Mouse (Mus musculus) splenic B cell, adult 2 months (primary cell): ENCODE results near the gene Usf2.

ENCODE experiments used
- DNase-seq: peaks from one replicate; pipeline ENCODE4 v3.0.0-alpha.2; 2011; ENCODE audit warnings: low read depth, low spot score
- H3K27me3 ChIP-seq: 2 replicates; pipeline ENCODE4 v1.6.1; 2012; ENCODE audit warnings: mild to moderate bottlenecking, low read length, moderate library complexity, mixed read lengths; ENCODE audit not compliant: control insufficient read depth, poor library complexity, insufficient read depth, severe bottlenecking
- H3K36me3 ChIP-seq: 2 replicates; pipeline ENCODE4 v1.6.1; 2012; ENCODE audit warnings: mild to moderate bottlenecking, low read length, moderate library complexity, mixed read lengths; ENCODE audit not compliant: control insufficient read depth, poor library complexity, insufficient read depth, severe bottlenecking

Usf2 gene

DNA sequence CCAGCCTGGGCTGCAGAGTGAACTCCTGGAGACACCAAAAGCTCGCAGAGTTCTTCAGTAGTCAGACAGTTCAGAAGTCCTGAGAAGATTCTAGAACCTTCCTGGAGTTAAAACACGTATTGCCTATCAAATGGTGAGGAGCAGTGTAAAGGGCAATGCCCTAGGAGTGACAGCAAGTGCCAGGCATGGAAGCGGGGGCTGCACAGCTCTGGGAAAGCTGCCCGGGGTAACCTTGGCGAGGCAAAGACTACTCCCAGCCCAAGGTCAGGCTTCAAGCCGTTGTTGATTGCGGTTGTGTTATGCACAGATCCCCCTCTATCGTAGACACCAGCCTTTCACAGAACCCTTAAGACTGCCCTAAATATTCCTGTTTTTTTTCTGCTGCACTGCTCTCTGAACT lies 12.0 kb upstream of the Usf2 start:
- DNase-seq = no peak
- Histone ChIP-seq H3K27me3 (no peaks in the 10 kb centered on the region), H3K36me3 (no peaks in the 10 kb centered on the region)

DNA sequence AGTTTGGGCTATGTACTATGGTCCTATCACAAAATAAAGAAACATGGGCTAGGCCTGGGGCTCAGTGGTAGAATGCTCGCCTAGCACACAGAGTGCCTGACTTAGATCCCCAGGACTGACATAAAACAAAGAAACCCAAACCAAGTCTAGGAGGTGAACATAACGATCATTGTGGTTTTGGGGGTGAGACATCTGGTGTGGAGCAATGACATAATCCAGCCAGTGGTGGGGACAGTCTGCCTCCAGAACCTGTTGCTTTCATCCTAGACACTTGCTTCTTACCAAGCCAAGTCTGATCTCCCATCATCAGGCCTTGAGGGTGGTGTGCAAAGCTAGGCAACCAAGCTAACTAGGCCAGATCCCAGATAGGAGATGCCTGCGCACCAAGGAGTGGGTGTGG lies 10.1 kb upstream of the Usf2 start:
- no peak for DNase-seq
- Histone ChIP-seq H3K27me3 (no peaks in the 10 kb centered on the region), H3K36me3 (no peaks in the 10 kb centered on the region)

DNA sequence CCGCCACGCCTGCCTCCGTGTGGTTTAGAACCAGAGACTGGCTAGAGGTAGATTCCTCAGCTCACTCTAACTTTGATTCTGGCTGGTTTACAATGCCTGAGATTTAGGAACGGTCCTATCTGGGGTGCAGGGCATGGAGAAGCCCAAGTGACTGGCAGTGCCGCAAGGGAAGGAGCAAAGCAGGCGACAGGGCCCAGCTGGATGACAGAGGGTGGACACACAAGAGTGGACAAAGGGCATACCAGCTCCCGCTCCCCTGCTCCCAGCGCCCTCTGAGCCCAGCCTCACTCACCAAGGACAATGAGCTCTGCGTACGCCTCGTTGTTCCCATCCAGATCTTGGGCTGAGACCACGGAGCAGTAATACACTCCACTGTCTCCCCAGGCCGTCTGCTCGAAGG lies 9.1 kb upstream of the Usf2 start:
- Histone ChIP-seq H3K27me3 (no peaks in the 10 kb centered on the region), H3K36me3 (no peaks in the 10 kb centered on the region)
- no peak for DNase-seq

GRCm38 (mm10) chr7:30964366-30964765 lies 7.8 kb upstream of the Usf2 start:
- Histone ChIP-seq H3K36me3 (no peaks in the 10 kb centered on the region), H3K27me3 (no peaks in the 10 kb centered on the region)
- DNase-seq = no peak

DNA sequence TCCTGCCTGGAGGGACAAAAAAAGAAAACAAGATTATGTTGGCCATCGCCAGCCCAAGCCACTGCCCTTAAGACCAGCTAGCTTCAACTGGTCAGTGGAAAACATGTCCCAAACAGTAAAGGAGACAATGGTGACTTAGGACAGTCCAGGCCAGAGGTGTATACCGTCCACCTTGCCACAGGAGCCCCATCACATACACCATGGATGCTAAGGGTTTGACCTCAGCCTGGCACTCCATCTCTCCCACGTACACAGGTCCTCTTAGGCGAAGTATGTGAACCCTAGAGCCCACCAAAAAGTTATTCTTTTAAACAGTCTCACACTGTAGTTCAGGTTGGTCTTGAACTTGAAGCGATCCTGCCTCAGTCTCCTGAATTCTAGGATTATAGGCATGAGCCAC lies 6.3 kb upstream of the Usf2 start:
- H3K36me3 ChIP-seq = no peaks in the 10 kb centered on the region
- H3K27me3 ChIP-seq = no peaks in the 10 kb centered on the region
- no peak for DNase-seq

DNA sequence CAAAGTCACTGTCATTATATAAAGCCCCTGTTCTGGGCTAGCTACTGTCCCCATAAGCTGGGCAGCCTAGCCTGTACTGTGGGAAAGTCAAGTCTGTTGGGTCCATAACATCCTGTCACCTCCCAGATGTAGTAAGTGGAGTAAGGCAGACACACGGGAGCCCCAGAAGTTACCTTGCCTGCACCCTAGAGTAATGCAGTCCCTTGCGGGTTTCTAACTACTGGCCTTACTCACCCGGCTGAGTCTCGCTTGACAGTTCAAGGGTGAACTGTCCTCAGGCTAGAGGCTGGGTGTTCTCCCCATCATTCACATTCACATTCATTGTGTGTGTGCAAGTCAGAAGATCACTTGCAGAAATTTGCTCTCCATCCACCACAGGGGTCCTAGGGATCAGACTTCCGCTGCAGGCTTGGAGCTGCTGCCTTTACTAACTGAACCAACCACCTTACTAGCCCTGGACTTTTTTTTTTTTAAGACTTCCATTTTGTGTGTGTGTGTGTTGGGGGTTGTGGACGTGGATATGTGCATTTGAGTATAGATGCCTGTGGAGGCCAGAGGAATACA lies 3.3 kb upstream of the Usf2 start:
- no peak for DNase-seq
- H3K36me3 ChIP-seq = no peaks in the 10 kb centered on the region
- no peaks in the 10 kb centered on the region for H3K27me3 ChIP-seq

DNA sequence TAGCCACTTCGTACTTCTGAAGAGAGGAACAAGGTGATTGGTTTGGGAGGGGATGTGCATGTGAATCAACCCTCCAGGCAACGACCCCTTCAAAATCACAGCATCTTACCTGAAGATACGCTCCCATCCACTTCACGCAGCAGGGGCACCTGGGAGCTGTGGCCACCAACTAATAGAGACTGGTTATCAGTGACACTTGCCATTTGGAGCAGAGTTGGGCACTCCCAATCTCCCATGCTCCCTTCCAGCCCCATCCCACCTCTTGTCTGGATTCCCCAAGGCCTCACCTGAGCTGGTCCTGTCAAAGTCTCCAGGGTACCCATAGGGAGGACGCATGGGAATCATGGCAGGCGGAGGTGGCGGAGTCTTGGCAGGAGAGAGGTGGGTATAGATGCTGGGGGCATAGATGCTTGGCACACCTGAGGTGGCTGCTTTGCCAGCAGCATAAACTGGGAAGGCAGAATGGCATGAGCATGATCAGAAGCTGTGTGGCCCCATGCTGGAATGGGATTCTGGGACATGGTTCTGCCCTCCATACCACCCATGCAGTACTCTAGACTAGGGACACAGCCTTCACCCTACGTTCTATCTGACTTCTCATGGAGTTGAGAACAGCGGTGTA lies 2.4 kb upstream of the Usf2 start:
- no peaks in the 10 kb centered on the region for H3K27me3 ChIP-seq
- H3K36me3 ChIP-seq = no peaks in the 10 kb centered on the region; the same call in 1 of the 2 replicates
- DNase-seq = no peak

DNA sequence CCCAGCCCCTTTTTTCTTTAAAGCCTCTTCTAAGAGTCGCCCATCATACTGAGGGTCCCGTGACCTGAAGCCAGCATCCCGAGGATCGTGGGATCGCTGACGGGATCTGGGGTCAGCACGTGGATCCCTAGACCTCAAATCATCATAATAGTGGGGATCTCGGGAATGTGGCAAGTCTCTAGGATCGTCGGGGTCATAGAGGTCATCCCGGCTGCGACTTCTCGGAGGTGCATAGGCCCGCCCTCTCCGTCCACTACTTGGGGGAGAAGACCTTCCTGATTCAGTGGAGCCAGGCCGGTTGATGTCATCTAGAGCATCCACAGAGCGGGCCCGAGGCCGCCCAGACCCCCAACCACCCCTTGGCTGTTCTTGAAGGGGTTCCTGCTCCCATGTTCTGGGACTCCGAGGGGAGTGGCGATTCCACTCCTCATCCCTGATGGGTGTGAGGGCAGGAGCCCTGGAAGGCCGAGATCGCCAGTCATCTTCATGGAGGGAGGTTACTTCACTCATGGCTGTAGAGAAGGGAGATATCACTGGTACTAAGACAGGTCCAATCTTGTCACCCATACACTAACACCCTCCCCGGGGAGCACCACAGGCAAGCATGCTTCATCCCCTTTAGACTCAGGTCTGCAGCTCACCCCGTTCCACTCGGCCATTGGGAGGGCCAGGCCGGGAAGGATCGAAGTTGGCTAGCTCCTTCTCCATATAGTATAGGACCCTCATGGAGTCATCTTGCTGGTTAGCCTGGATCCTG lies 1.7 kb upstream of the Usf2 start:
- DNase-seq = no peak
- peaks cover under 1% of the 10 kb centered on the region; the same call in 1 of the 2 replicates for H3K36me3 ChIP-seq
- H3K27me3 ChIP-seq = no peaks in the 10 kb centered on the region

DNA sequence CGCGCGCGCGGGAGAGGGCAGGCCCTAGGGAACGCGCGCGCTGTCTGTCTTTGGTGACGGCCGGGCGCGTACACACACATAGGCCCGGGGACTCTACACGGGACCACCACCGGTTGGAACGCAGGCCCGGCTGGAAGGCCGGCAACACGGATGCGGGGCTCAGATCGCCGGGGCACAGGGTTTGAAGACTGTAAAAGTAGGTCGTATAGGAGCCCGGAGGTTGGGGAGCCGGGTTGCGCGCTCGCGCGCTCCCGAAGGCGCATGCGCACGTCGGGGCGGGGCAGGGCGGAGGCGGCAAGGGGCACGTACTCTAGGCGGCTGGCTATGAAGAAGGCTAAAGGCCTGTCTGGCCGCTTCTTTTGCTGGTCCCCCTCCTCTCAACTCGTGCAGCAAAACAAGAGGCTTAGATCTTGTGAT lies 772 bp upstream of the Usf2 start:
- peaks cover 5% of the 10 kb centered on the region for H3K36me3 ChIP-seq
- no peaks in the 10 kb centered on the region for H3K27me3 ChIP-seq
- peak; percentile 93 for DNase-seq

GRCm38 (mm10) chr7:30956357-30956751 lies 249 bp downstream of the Usf2 start:
- DNase-seq = no peak
- no peaks in the 10 kb centered on the region for H3K27me3 ChIP-seq

DNA sequence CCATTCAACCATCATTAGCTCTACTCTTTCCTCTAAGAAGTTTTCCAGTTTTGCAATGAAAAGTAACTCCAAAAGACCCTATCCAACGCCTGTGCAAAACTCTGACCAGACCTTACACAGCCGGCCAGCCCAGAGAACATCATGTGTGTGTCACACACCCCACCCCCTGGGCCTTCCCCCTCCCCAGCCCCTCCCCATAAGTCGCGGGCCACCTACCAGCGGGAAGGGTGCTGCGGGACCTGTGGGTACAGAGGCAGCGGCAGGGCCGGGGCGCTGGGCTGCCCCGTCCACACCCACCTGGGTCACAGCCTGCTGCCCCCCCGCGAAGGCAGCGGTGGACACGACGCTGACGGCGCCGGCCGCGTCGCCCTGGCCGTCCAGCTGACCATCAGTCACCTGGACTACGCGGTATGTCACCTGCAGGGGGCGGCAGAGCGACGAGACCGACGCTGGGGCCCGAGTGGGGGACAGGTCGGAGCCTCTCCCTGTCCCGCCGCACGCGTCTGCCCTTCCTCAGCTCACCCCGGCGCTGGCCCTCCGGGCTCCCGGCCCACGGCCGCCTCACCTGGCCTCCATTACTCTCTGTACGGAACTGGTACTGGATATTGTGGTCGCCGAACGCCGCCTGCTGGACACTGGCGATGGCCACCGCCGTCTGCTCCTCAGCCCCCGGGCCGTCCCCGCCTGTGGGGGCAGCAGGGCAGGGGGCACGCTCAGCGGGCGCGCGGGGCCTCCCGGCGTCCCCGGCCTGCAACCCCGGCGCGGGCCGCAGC lies 833 bp downstream of the Usf2 start:
- no peaks in the 10 kb centered on the region for H3K27me3 ChIP-seq
- peaks cover 5% of the 10 kb centered on the region for H3K36me3 ChIP-seq
- DNase-seq = peak; percentile 83

More at GRCm38 (mm10) chr7:30956357-30956751, 249 bp downstream of the Usf2 start:
- H3K36me3 ChIP-seq = peaks cover 5% of the 10 kb centered on the region

DNA sequence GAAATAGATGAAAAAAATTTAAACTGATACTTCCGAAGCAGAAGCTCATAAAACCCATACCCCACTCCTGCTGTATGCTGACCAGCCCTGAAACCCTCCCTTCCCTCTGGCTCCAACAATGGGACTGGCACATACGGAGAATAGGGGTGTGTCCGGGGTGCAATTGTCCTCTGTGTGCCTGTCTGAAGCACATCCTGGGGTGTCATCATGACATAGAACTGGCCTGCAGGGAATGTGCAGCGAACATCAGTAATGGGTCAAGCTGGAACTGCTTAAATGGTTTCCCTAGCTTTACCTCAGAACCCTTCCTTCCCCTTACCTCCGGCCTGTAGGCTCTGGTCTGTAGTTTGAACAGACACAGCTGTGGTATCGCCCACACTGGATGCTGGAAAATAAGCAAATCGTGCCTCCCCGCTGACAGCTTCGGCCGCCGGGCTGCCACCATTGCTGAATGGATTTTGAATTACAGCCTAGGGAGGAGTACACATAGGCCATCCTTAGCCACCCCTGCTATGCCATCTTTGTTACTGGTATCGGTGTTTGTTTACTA lies 1.6 kb downstream of the Usf2 start:
- DNase-seq = no peak
- H3K36me3 ChIP-seq = peaks cover 5% of the 10 kb centered on the region
- H3K27me3 ChIP-seq = no peaks in the 10 kb centered on the region

DNA sequence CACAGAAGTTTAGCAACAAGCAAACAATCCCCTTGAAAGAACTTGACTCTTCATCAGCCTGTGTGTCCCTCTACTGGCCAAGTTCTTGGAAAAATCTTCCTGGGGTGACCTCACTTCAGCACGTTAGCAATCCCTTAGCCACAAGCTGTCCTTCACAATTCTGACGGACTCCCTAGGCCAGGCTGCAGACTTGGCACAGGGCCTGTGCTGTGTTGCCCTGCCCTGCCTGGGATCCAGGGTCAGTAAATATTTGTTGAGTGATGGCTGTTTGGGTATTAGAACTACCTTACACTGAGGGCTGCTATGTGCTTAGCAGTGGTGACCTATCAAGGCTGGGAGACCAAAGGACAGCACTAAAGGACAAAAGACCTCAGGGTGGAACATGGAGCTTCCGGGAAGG lies 2.6 kb downstream of the Usf2 start:
- DNase-seq = no peak
- no peaks in the 10 kb centered on the region for H3K27me3 ChIP-seq
- peaks cover 6% of the 10 kb centered on the region for H3K36me3 ChIP-seq

- no peak for DNase-seq
These were observed 3.1 kb downstream of the Usf2 start for GRCm38 (mm10) chr7:30953459-30953858.

More at GRCm38 (mm10) chr7:30953459-30953858, 3.1 kb downstream of the Usf2 start:
- Histone ChIP-seq H3K36me3 (peaks cover 8% of the 10 kb centered on the region), H3K27me3 (no peaks in the 10 kb centered on the region)
